Mouse (Mus musculus) megakaryocyte-erythroid progenitor cell, adult 5-6 weeks (primary cell): ENCODE results near the gene Tbx3. TPM values are rescaled to one million over a fixed set of nuclear protein-coding genes. Genes with fewer than 3 reads are reported as not detected.

Source experiments
- ATAC-seq: replicated peaks from 2 replicates; pipeline ENCODE4 v1.8.0; 2016; ENCODE audit warnings: mild to moderate bottlenecking, inconsistent platforms; ENCODE audit not compliant: severe bottlenecking, poor library complexity, low FRiP score, low TSS enrichment
- total RNA-seq, 2 experiments: library from RNA; stranded (forward) in 1 of 2; stranded (reverse) in 1 of 2; fragments of 200-1000, 215-1000 nt in 1 of 2; fragments of >200 nt in 1 of 2; fragmentation: Nextera tagmentation in 1 of 2; gene quantifications; 2 replicates each; pipeline ENCODE4 v1.2.3; 2014 to 2017

Gene Tbx3
- total RNA-seq, 2 experiments from 2014 or later, result not detected

- no peak for ATAC-seq
These were observed 9.7 kb upstream of the Tbx3 start for GRCm38 (mm10) chr5:119660526-119661410.

DNA sequence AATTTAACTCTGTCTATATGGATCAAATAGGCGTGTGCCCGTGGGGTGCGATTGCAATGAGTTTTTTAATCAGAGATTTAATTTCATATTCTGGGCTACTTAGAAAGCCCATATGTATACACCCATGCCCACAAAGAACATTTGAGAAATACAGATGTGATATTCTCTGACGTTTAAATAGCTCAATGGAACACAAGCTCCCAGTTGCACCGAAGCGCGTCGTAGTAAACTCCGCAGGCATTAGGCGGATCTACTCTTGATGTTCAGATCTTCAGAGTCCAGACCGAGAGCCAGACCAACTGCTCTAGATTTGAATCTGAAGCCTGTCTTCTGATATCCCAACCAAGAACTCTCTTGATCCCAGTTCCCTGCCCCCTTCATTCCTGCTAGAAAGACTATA is 9.0 kb upstream of the Tbx3 start:
- no peak for ATAC-seq

DNA sequence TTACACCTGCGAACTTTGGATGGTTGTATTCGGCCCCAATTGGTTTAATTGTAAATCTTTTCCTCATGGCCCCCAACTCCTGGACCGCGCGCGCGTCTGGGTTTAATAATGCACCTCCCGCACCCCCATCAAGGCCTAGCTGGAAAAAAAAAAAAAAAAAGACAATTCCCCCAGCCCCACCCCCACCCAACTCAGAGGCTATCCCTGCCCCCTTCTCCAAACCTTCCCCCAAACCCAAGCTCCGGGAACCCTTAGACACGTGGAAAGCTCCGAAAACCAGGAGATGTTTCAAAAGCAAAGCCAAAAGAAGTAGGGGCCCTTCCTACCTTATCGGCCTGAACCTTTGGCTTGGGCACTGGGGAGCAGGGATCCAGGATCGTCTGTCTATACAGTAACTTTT is 8.1 kb upstream of the Tbx3 start:
- no peak for ATAC-seq

DNA sequence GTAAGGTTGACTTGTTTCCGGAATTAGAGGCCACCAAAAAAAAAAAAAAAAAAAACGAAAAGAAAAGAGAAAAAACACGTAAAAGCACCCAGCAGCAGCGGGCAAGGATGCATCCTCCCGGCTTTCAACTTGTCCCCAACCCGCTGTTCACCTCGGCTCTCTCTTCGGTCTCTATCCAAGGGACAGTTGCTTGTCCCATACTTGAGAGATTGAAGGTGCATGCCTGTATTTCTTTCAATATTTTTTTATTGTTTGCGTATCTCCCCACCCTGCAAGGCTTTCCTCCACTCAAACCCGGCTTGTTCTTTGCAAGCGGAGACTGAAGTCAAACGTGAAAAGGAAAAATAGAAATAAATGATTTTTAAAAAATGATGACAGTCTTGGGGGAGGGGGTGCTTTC is 7.7 kb upstream of the Tbx3 start:
- ATAC-seq, result no peak

GRCm38 (mm10) chr5:119663241-119663640 is 7.2 kb upstream of the Tbx3 start:
- ATAC-seq, result no peak

DNA sequence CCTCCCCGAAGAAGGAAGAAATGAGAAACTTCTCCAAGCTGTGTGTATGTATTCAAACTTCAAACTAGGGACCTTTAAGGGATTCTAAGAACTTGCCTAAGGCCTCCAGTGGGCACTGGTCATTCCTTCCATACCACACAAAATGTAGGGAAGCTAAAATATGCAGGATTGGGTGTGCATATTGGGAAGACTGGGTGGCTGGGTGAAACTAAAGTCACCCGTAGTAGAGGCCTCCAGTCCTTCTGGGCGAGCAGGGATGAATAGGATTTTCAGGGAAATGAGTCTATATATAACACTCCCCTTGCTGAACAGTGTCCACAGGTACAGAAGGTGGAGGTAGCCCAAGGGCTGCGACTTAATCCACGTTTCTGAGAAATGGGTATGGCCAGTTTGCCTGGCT is 6.7 kb upstream of the Tbx3 start:
- ATAC-seq, result no peak

- no peak for ATAC-seq
These were observed 4.7 kb upstream of the Tbx3 start for GRCm38 (mm10) chr5:119665739-119666138.

- no peak for ATAC-seq
These were observed 3.0 kb upstream of the Tbx3 start for GRCm38 (mm10) chr5:119667356-119667940.

- no peak for ATAC-seq
These were observed 2.1 kb upstream of the Tbx3 start for GRCm38 (mm10) chr5:119668191-119668912.

- ATAC-seq, result no peak
These were observed 1.5 kb upstream of the Tbx3 start for GRCm38 (mm10) chr5:119668913-119669411.

- ATAC-seq, result no peak
These were observed 516 bp upstream of the Tbx3 start for GRCm38 (mm10) chr5:119669741-119670565.

- ATAC-seq, result no peak
These were observed 794 bp downstream of the Tbx3 start for GRCm38 (mm10) chr5:119671124-119671801.

GRCm38 (mm10) chr5:119671965-119672347 is 1.5 kb downstream of the Tbx3 start:
- no peak for ATAC-seq

GRCm38 (mm10) chr5:119672348-119672983 is 2.0 kb downstream of the Tbx3 start:
- no peak for ATAC-seq

DNA sequence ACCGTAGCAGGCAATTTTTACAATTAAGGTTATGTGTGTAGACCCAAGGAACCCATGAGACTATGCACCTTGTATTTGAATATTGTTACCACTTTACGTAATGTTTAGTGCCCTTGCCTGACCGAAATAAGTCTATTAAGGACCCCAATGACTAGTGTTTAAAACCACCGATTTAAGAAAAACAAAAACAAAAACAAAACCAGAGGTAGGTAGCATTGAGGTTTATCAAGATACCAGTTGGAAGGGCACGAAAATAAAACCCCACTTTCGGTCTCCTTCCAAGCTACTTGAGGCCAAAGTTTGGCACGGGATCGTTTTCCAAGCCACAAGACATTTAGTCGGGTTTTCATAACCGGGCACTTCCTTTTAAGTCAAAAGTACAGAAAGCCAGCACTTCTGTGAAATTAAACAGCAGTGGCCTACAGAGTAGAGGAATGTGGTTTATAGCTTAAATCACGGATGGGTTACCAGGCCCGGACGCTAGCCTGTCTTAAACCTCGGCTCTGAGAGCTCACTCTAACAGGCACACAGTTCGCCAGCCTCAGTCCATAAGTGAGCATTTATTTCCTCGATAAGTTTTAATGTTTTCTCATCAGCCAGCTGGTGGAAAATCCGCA is 2.6 kb downstream of the Tbx3 start:
- ATAC-seq, result no peak

DNA sequence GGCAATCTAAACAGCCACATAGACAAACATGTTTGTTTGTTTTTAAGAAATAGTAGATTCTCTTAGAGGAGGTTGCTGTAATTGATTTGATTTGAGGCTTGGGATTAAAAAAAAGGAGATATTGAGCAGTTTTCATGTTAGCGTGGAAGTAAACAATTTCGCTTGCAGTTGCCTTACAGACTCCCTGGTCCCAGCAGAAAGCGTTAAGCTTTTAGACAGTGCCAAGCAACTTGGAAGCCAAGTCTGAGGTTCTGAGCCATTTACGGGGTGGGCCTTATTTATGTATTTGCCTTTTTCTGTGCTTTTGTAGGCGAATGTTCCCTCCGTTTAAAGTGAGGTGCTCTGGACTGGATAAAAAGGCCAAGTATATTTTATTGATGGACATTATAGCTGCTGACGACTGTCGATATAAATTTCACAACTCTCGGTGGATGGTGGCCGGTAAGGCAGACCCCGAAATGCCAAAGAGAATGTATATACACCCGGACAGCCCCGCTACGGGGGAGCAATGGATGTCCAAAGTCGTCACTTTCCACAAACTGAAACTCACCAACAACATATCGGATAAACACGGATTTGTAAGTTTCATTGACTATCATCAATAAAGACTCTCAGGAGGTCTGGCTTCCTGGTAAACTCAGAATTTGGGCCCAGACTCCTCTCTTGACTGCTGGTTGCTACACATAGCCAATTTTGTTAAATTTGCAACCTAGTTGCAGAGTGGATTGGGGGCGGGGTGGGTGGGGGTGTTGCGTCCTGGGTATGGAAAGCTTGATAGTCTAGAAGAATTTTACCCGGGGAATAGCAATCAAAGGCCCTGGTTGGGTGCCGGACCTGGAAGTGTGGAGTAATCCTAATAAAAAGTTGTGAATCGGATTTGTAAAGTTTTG is 3.5 kb downstream of the Tbx3 start:
- no peak for ATAC-seq
